Mouse (Mus musculus): Measurements from ENCODE around the gene Glt8d1. TPM values are rescaled to one million over a fixed set of nuclear protein-coding genes. Genes with fewer than 3 reads are reported as not detected.

Glt8d1 gene
- polyA plus RNA-seq, 1 experiment = not detected

- Histone ChIP-seq H3K27ac (ENCODE audit: insufficient read depth, low read depth, low read length) (no peak overlapping the region), H3K4me3 (ENCODE audit: insufficient read depth, low read depth, low read length) (no peak overlapping the region), H3K4me1 (ENCODE audit: control insufficient read depth, insufficient read depth, low read length) (no peaks in the 10 kb centered on the region)
- no peak for TF ChIP-seq POLR2A (IDR thresholded peaks at IDR 0.05; ENCODE audit: insufficient read depth, low read depth, low read length)
- no peak for TF ChIP-seq CTCF (IDR thresholded peaks at IDR 0.05; ENCODE audit: insufficient read depth, low read depth, low read length)
- 75% methylated on average over 3 of the region's 3 CpGs for WGBS
Measured at GRCm38 (mm10) chr14:31025785-31026184, 24.6 kb downstream of the Glt8d1 start.

GRCm38 (mm10) chr14:31045296-31045695 is 44.1 kb downstream of the Glt8d1 start:
- Histone ChIP-seq H3K27ac (ENCODE audit: insufficient read depth, low read depth, low read length) (no peak overlapping the region), H3K4me1 (ENCODE audit: control insufficient read depth, insufficient read depth, low read length) (no peaks in the 10 kb centered on the region), H3K4me3 (ENCODE audit: insufficient read depth, low read depth, low read length) (no peak overlapping the region)
- 83% methylated on average over 5 of the region's 5 CpGs for WGBS
- TF ChIP-seq POLR2A (IDR thresholded peaks at IDR 0.05; ENCODE audit: insufficient read depth, low read depth, low read length) = no peak
- no peak for TF ChIP-seq CTCF (IDR thresholded peaks at IDR 0.05; ENCODE audit: insufficient read depth, low read depth, low read length)

GRCm38 (mm10) chr14:31045817-31046216 is 44.6 kb downstream of the Glt8d1 start:
- 98% methylated on average over 1 of the region's 1 CpGs for WGBS

More at GRCm38 (mm10) chr14:31045817-31046216, 44.6 kb downstream of the Glt8d1 start:
- TF ChIP-seq POLR2A (IDR thresholded peaks at IDR 0.05; ENCODE audit: insufficient read depth, low read depth, low read length) (no peak), CTCF (IDR thresholded peaks at IDR 0.05; ENCODE audit: insufficient read depth, low read depth, low read length) (no peak)
- Histone ChIP-seq H3K4me3 (ENCODE audit: insufficient read depth, low read depth, low read length) (no peak overlapping the region), H3K27ac (ENCODE audit: insufficient read depth, low read depth, low read length) (no peak overlapping the region), H3K4me1 (ENCODE audit: control insufficient read depth, insufficient read depth, low read length) (no peaks in the 10 kb centered on the region)

Other genes with a start within 250 kb of the Glt8d1 start
- not detected in 2 replicates for gene Tmem110, start 175.8 kb upstream of the Glt8d1 start, polyA plus RNA-seq (2012; ENCODE audit: insufficient read depth, insufficient read length, low replicate concordance, missing spikeins)
- not detected in 2 replicates for gene Mustn1, start 122.2 kb upstream of the Glt8d1 start, polyA plus RNA-seq (2012; ENCODE audit: insufficient read depth, insufficient read length, low replicate concordance, missing spikeins)
- not detected in 2 replicates for gene Itih4, start 114.9 kb upstream of the Glt8d1 start, polyA plus RNA-seq (2012; ENCODE audit: insufficient read depth, insufficient read length, low replicate concordance, missing spikeins)
- gene Itih3, start 77.6 kb upstream of the Glt8d1 start, polyA plus RNA-seq (2012; ENCODE audit: insufficient read depth, insufficient read length, low replicate concordance, missing spikeins) = not detected in 2 replicates
- not detected in 2 replicates for gene Itih1, start 58.1 kb upstream of the Glt8d1 start, polyA plus RNA-seq (2012; ENCODE audit: insufficient read depth, insufficient read length, low replicate concordance, missing spikeins)
- not detected in 2 replicates for gene Nek4, start 50.0 kb upstream of the Glt8d1 start, polyA plus RNA-seq (2012; ENCODE audit: insufficient read depth, insufficient read length, low replicate concordance, missing spikeins)
- not detected in 2 replicates for gene Spcs1, start 272 bp downstream of the Glt8d1 start, polyA plus RNA-seq (2012; ENCODE audit: insufficient read depth, insufficient read length, low replicate concordance, missing spikeins)
- gene Pbrm1, start 17.7 kb downstream of the Glt8d1 start, polyA plus RNA-seq (2012; ENCODE audit: insufficient read depth, insufficient read length, low replicate concordance, missing spikeins) = 82.9 and 393 TPM in 2 replicates
- gene Gnl3, start 17.8 kb downstream of the Glt8d1 start, polyA plus RNA-seq (2012; ENCODE audit: insufficient read depth, insufficient read length, low replicate concordance, missing spikeins) = not detected in 2 replicates
- not detected in 2 replicates for gene Smim4, start 127.6 kb downstream of the Glt8d1 start, polyA plus RNA-seq (2012; ENCODE audit: insufficient read depth, insufficient read length, low replicate concordance, missing spikeins)
- not detected in 2 replicates for gene Nt5dc2, start 129.7 kb downstream of the Glt8d1 start, polyA plus RNA-seq (2012; ENCODE audit: insufficient read depth, insufficient read length, low replicate concordance, missing spikeins)
- gene Stab1, start 167.2 kb downstream of the Glt8d1 start, polyA plus RNA-seq (2012; ENCODE audit: insufficient read depth, insufficient read length, low replicate concordance, missing spikeins) = not detected in 2 replicates
- gene Tnnc1, start 206.9 kb downstream of the Glt8d1 start, polyA plus RNA-seq (2012; ENCODE audit: insufficient read depth, insufficient read length, low replicate concordance, missing spikeins) = not detected in 2 replicates
- gene Nisch, start 215.5 kb downstream of the Glt8d1 start, polyA plus RNA-seq (2012; ENCODE audit: insufficient read depth, insufficient read length, low replicate concordance, missing spikeins) = 606 and 1,155 TPM in 2 replicates
- not detected in 2 replicates for gene Sema3g, start 216.5 kb downstream of the Glt8d1 start, polyA plus RNA-seq (2012; ENCODE audit: insufficient read depth, insufficient read length, low replicate concordance, missing spikeins)
- not detected in 2 replicates for gene Phf7, start 249.9 kb downstream of the Glt8d1 start, polyA plus RNA-seq (2012; ENCODE audit: insufficient read depth, insufficient read length, low replicate concordance, missing spikeins)

Measured in olfactory bulb, adult 2 months (tissue).